Mouse (Mus musculus) heart, embryonic 14.5 days (tissue): ENCODE measurements around the gene Chst11. TPM values are rescaled to one million over a fixed set of nuclear protein-coding genes. Genes with fewer than 3 reads are reported as not detected.

Experiments used
- ATAC-seq: fragments of 200-750 bp; cut with Nextera tagmentation; 2 replicates; pipeline ENCODE4 v1.8.0; 2017; ENCODE audit warnings: low read depth, moderate TSS enrichment; ENCODE audit not compliant: insufficient number of reproducible peaks, insufficient read depth, low FRiP score
- H3K27ac ChIP-seq, 2 experiments: fragments of 200-500 bp in 1 of 2; fragments of 300-500 bp in 1 of 2; sonication (generic) in 1 of 2; replicated peaks in 1 of 2; 2 replicates each; pipeline ENCODE4 v1.5.1; 2012 to 2014; ENCODE audit warnings: low read depth in 2 of 2, low read length in 2 of 2, control low read depth in 1 of 2, mild to moderate bottlenecking in 1 of 2, mixed read lengths in 1 of 2; ENCODE audit not compliant: control insufficient read depth in 1 of 2, insufficient read depth in 1 of 2
- H3K27me3 ChIP-seq: fragments of 300-500 bp; sonication (generic); 2 replicates; pipeline ENCODE4 v1.6.1; 2014; ENCODE audit warnings: mild to moderate bottlenecking, low read length, control low read depth; ENCODE audit not compliant: control insufficient read depth, insufficient read depth
- H3K36me3 ChIP-seq: fragments of 300-500 bp; sonication (generic); 2 replicates; pipeline ENCODE4 v1.6.1; 2014; ENCODE audit warnings: mild to moderate bottlenecking, control low read depth, low read length, mixed read lengths; ENCODE audit not compliant: control insufficient read depth, insufficient read depth
- H3K4me1 ChIP-seq, 2 experiments: fragments of 200-500 bp in 1 of 2; fragments of 300-500 bp in 1 of 2; sonication (generic) in 1 of 2; 2 replicates each; pipeline ENCODE4 v1.6.1; 2012 to 2014; ENCODE audit warnings: low read length in 2 of 2, control low read depth in 1 of 2, mixed read lengths in 1 of 2; ENCODE audit not compliant: control insufficient read depth in 2 of 2, insufficient read depth in 2 of 2
- H3K4me2 ChIP-seq: fragments of 300-500 bp; sonication (generic); 2 replicates; pipeline ENCODE4 v1.6.1; 2014; ENCODE audit warnings: mild to moderate bottlenecking, low read length
- H3K4me3 ChIP-seq, 2 experiments: fragments of 200-500 bp in 1 of 2; fragments of 300-500 bp in 1 of 2; sonication (generic) in 1 of 2; 2 replicates each; pipeline ENCODE4 v1.5.1; 2012 to 2014; ENCODE audit warnings: low read length in 2 of 2, mild to moderate bottlenecking in 2 of 2, control low read depth in 1 of 2, low read depth in 1 of 2, moderate library complexity in 1 of 2; ENCODE audit not compliant: control insufficient read depth in 1 of 2, insufficient read depth in 1 of 2
- H3K9ac ChIP-seq: fragments of 300-500 bp; sonication (generic); 2 replicates; pipeline ENCODE4 v1.6.1; 2014; ENCODE audit warnings: mild to moderate bottlenecking, low read length
- H3K9me3 ChIP-seq: fragments of 300-500 bp; sonication (generic); 2 replicates; pipeline ENCODE4 v1.6.1; 2016; ENCODE audit warnings: low read length, control low read depth; ENCODE audit not compliant: control insufficient read depth
- WGBS: fragments of 180-500 bp; shearing (Covaris S2); extraction: QIAGEN DNeasy Blood & Tissue Kit; methylation state at CpG from one replicate; pipeline ENCODE4 v1.1.7; 2014; 5-methylcytosine and 5-hydroxymethylcytosine counted together
- polyA plus RNA-seq: library from polyadenylated mRNA; unstranded; fragments of >200 nt; fragmentation: Nextera tagmentation; extraction: Ambion mirVana; gene quantifications from 2 replicates; pipeline ENCODE4 v1.2.1, GENCODE M21; 2014

Gene Chst11
- polyA plus RNA-seq, 1 experiment from 2014 or later, result 3.3 TPM

DNA sequence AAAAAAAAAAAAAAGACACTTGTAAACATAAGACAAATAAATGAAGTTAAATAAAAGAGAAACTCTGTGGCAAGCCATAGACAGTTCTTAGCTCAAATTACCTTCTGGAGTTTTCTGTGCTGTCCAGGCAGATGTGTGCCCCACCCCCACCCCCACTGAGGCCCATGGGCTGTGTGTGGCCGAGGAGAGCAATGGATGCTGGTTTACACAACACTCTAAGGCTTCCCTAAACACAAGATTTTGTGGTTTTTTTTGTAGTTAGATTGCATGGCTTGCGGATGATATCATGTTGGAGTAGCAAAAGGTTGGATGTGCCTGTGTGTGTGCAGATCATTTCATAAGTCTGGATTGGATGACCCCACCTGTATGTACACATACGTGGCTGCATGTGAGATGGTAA, 235.5 kb downstream of the Chst11 start:
- Histone ChIP-seq H3K27me3 (no peaks in the 10 kb centered on the region), H3K9ac (no peak overlapping the region), H3K4me3 (no peak overlapping the region), H3K9me3 (0 out of 2 replicates have a peak, but pooled peaks cover 4% of the 10 kb centered on the region), H3K4me1 (peaks cover 0 to 3% of the 10 kb centered on the region in 2 experiments; a peak in 1 of 4 replicates), H3K27ac (no peak overlapping the region), H3K4me2 (no peak overlapping the region), H3K36me3 (no peaks in the 10 kb centered on the region)
- ATAC-seq, result no peak
- WGBS, result 88% methylated on average over 3 of the region's 3 CpGs

DNA sequence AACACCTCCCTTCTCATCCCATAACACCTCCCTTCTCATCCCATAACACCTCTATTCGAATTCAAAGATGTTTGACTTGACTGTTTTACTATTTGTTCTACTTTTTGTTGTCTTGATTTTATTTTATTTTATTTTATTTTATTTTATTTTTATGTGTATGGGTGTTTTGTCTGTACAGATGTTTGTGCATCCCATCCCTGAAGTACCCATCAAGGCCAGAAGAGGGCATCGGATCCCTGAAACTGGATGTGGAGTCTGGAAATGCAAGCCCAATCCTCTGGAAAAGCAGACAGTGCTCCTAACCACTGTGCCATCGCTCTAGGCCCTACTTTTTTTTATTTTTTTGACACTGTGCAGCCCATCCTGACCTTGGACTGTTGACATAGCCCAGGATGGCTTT, 239.7 kb downstream of the Chst11 start:
- Histone ChIP-seq H3K9me3 (0 out of 2 replicates have a peak, but pooled peaks cover 4% of the 10 kb centered on the region), H3K27ac (no peak overlapping the region), H3K27me3 (no peaks in the 10 kb centered on the region), H3K4me1 (no peaks in the 10 kb centered on the region), H3K36me3 (no peaks in the 10 kb centered on the region), H3K4me2 (no peak overlapping the region), H3K4me3 (no peak overlapping the region), H3K9ac (no peak overlapping the region)
- no peak for ATAC-seq
- 36% methylated on average over 3 of the region's 3 CpGs for WGBS

DNA sequence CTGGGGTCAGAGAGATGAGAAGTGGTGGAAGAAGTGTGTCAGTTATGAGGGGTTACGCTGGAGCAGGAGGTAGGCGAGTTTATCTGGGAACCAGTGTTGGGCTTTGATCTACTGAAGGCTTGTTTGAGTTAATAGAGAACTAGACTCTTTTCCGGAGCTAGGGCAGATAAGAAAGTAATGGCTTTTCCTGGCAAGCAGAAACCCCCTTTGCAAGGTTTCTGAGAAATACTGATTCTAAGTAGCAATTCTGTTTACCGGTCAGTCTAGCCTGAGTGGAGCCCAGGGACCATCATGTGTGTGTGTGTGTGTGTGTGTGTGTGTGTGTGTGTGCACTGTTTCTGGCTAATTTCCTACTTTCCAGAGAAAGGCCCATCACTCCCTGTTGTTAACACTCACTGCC, 243.3 kb downstream of the Chst11 start:
- Histone ChIP-seq H3K27me3 (no peaks in the 10 kb centered on the region), H3K4me2 (no peak overlapping the region), H3K9ac (no peak overlapping the region), H3K4me1 (0 out of 4 replicates have a peak, but pooled peaks cover 0 to 4% of the 10 kb centered on the region in 2 experiments), H3K9me3 (no peaks in the 10 kb centered on the region), H3K4me3 (no peak overlapping the region), H3K36me3 (no peaks in the 10 kb centered on the region), H3K27ac (no peak overlapping the region)
- 39% methylated on average over 4 of the region's 4 CpGs for WGBS
- no peak for ATAC-seq

DNA sequence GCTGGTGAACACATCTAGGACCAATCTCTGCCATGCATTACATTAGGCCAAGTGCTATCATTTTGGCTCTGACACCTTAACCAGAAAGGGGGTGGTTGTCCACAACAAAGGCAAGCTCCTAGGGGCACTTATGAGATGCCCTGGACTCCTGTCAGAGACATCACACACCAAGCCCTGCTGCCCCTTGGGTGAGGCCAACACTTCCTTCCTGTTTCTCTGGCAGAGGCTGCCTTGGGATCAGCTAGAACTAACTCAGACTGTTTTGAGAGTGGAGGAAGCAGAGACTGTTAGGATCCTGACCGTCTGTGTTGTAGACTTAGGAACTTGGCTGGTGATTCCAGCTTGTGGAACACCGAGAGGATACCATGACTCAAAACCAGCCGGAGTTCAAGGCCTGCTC, 248.7 kb downstream of the Chst11 start:
- Histone ChIP-seq H3K4me2 (no peak overlapping the region), H3K36me3 (no peaks in the 10 kb centered on the region), H3K9ac (no peak overlapping the region), H3K9me3 (no peaks in the 10 kb centered on the region), H3K27me3 (no peaks in the 10 kb centered on the region), H3K4me1 (peaks cover 3 to 8% of the 10 kb centered on the region in 2 experiments; a peak in 2 of 4 replicates), H3K4me3 (no peak overlapping the region), H3K27ac (no peak overlapping the region)
- no peak for ATAC-seq
- 67% methylated on average over 3 of the region's 3 CpGs for WGBS

DNA sequence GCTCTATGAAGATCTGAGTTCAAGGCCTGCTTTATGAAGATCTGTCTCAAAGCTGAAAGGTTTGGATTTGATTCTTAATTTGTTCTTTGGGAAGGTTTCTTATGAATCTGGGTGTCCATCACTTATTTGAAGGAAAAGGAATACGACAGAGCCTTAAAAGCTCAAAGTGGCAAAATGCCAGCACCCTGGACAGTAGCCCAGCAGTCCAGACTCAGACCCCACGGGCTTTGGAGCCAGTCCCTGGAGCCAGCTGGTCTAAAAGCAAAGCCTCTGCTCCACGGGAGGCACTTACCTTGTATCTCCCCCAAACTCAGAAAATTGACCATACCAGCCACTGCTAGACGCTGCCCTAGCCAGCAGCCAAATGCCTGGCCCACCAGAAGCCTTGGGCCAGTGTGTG, 249.1 kb downstream of the Chst11 start:
- no peaks in the 10 kb centered on the region for H3K9me3 ChIP-seq
- peaks cover 3 to 8% of the 10 kb centered on the region in 2 experiments; a peak in 2 of 4 replicates for H3K4me1 ChIP-seq
- H3K4me3 ChIP-seq, result no peak overlapping the region
- ATAC-seq, result no peak
- no peaks in the 10 kb centered on the region for H3K36me3 ChIP-seq
- no peak overlapping the region for H3K9ac ChIP-seq
- H3K27ac ChIP-seq, result no peak overlapping the region
- no peak overlapping the region for H3K4me2 ChIP-seq
- H3K27me3 ChIP-seq, result no peaks in the 10 kb centered on the region
- 40% methylated on average over 4 of the region's 4 CpGs for WGBS

DNA sequence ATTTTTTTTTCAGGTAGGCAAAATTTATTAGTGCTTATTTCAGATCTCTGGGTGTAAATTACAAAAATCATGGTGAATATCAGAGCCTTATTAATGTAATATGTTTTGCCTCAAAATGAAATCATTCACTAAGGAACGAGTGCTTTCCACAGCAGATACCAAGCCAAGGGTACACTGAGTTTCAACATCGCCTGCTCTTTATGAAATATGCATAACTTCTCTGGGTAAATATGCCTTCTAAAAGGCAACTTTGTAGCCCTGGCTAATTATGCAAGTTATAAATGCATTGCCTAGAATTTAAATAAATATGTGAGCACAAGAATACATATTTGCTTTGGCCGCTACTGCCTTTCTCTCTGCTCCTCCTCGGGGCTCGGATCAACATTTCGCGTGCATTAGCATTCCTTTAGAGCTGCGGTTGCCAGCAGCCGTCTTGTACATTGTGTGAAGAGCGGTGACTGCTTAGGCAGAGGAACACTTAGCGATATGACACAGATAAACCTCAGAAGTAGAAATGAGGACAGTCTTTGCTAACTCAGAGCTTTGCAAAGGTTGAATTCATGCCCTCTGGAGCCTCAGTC, 256.9 kb downstream of the Chst11 start:
- Histone ChIP-seq H3K4me2 (peak overlapping the region; percentile 16; the same call in 1 of the 2 replicates), H3K36me3 (no peaks in the 10 kb centered on the region), H3K4me3 (no peak overlapping the region), H3K27me3 (no peaks in the 10 kb centered on the region), H3K9ac (no peak overlapping the region), H3K9me3 (no peaks in the 10 kb centered on the region), H3K27ac (no peak overlapping the region), H3K4me1 (peaks cover 6 to 12% of the 10 kb centered on the region in 2 experiments; a peak in 2 of 4 replicates)
- 41% methylated on average over 11 of the region's 11 CpGs for WGBS
- no peak for ATAC-seq

DNA sequence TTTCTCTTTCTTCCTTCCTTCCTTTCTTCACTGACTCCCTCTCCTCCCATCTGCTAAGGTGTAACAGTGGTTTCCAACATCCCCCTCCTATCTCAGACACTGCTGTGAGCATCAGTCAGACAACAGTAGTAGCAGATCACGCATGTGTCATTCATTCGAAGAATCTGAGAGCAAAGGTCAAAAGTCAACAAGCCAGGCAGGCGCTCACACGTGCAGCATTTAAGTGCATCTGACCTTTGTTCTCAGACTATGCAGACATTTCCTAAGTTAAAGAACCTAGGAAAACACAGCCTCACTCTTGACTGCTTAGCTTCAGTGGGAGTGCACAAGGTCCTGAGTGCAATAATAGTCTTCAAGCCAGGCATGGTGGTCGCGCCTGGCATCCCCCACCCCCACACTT, 258.8 kb downstream of the Chst11 start:
- Histone ChIP-seq H3K4me1 (peaks cover 6 to 8% of the 10 kb centered on the region in 2 experiments; a peak in 2 of 4 replicates), H3K9me3 (no peaks in the 10 kb centered on the region), H3K36me3 (no peaks in the 10 kb centered on the region), H3K27ac (no peak overlapping the region), H3K4me3 (no peak overlapping the region), H3K27me3 (no peaks in the 10 kb centered on the region), H3K4me2 (no peak overlapping the region), H3K9ac (no peak overlapping the region)
- no peak for ATAC-seq
- 66% methylated on average over 6 of the region's 6 CpGs for WGBS
